ENCODE assay signal across 8 mouse cellular contexts in the genomic region with DNA sequence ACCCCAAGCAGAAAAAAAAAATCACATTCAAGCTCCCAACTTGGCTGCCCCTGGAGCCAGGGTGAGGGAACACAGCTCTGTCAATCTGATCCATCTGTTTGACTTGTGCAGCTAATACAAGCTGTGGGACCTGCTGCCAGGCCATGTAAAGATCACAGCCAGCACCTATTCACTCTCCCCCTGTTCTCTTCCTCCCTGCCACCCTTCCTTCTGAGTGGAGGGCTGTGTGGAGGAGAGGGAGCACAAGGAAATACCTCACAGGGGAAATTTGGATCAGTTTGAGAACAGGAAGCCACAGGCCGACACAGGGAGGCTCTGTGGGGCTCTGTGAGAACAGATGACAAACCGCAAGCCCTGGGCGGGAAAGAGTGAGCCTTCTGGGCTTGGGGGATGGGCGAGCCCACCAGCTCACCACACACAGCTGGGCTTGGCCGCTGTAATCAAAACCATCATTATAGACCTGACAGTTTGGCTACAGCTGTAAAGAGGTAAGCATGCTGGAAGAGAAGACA. TPM values are rescaled to one million over a fixed set of nuclear protein-coding genes. Genes with fewer than 3 reads are reported as not detected.
DNase-seq lines count a peak whose midpoint lies in the region; ATAC-seq and TF ChIP-seq lines count a peak whose summit lies in the region.

No protein-coding gene starts in this region.

- WGBS in kidney, embryonic 14.5 days = 20% methylated on average over 5 of the region's 5 CpGs
- 12% methylated on average over 5 of the region's 5 CpGs for WGBS in forebrain, embryonic 15.5 days
- 4% methylated on average over 5 of the region's 5 CpGs for WGBS in limb, embryonic 15.5 days
- 1% methylated on average over 5 of the region's 5 CpGs for WGBS in neural tube, embryonic 15.5 days

- no peak for TF ChIP-seq CTCF in G1E (IDR thresholded peaks at IDR 0.05; ENCODE audit: low read depth, low read length)

- DNase-seq in kidney, adult 9 months = no peak
- DNase-seq in G1E (ENCODE audit: low spot score) = peak; percentile 73
- no peak for DNase-seq in adipocyte (ENCODE audit: low spot score)
- DNase-seq in gastrocnemius, adult 8-10 months (ENCODE audit: low spot score in 2 of 2) = no peak

- peaks cover 24% of the 10 kb centered on the region for H3K4me1 ChIP-seq in kidney, embryonic 14.5 days (ENCODE audit: control insufficient read depth, insufficient read depth, low read length)
- peaks cover 31% of the 10 kb centered on the region for H3K4me1 ChIP-seq in G1E (ENCODE audit: insufficient read depth, low read depth, low read length)
- H3K4me1 ChIP-seq in forebrain, embryonic 15.5 days = peaks cover 50% of the 10 kb centered on the region
- H3K4me1 ChIP-seq in limb, embryonic 15.5 days = peaks cover 72% of the 10 kb centered on the region
- H3K4me1 ChIP-seq in neural tube, embryonic 15.5 days = peaks cover 61% of the 10 kb centered on the region

- H3K4me2 ChIP-seq in kidney, embryonic 14.5 days (replicated peaks; ENCODE audit: low read depth, low read length) = no peak overlapping the region
- H3K4me2 ChIP-seq in forebrain, embryonic 15.5 days (replicated peaks) = no peak overlapping the region
- H3K4me2 ChIP-seq in limb, embryonic 15.5 days = peak overlapping the region; percentile 14; the same call in 1 of the 2 replicates
- H3K4me2 ChIP-seq in neural tube, embryonic 15.5 days = no peak overlapping the region

- no peaks in the 10 kb centered on the region for H3K9me3 ChIP-seq in kidney, embryonic 14.5 days (ENCODE audit: control insufficient read depth, low read length)
- H3K9me3 ChIP-seq in G1E (replicated peaks) = no peaks in the 10 kb centered on the region
- H3K9me3 ChIP-seq in forebrain, embryonic 15.5 days = no peaks in the 10 kb centered on the region
- H3K9me3 ChIP-seq in limb, embryonic 15.5 days = no peaks in the 10 kb centered on the region
- no peaks in the 10 kb centered on the region for H3K9me3 ChIP-seq in neural tube, embryonic 15.5 days (replicated peaks)

- H3K36me3 ChIP-seq in kidney, embryonic 14.5 days (ENCODE audit: control insufficient read depth, insufficient read depth, low read length) = peaks cover 90% of the 10 kb centered on the region
- peaks cover 98% of the 10 kb centered on the region for H3K36me3 ChIP-seq in G1E (replicated peaks)
- peaks cover 40% of the 10 kb centered on the region for H3K36me3 ChIP-seq in forebrain, embryonic 15.5 days
- peaks cover 61% of the 10 kb centered on the region for H3K36me3 ChIP-seq in limb, embryonic 15.5 days
- peaks cover 52% of the 10 kb centered on the region for H3K36me3 ChIP-seq in neural tube, embryonic 15.5 days

- H3K9ac ChIP-seq in kidney, embryonic 14.5 days (ENCODE audit: low read depth, low read length) = no peak overlapping the region
- H3K9ac ChIP-seq in forebrain, embryonic 15.5 days (replicated peaks) = no peak overlapping the region
- no peak overlapping the region for H3K9ac ChIP-seq in limb, embryonic 15.5 days
- 0 out of 2 replicates have a peak overlapping the region, but pooled peaks have one; percentile 14 for H3K9ac ChIP-seq in neural tube, embryonic 15.5 days (replicated peaks)

- H3K27me3 ChIP-seq in kidney, embryonic 14.5 days (ENCODE audit: control insufficient read depth, insufficient read depth, low read length) = no peaks in the 10 kb centered on the region
- no peaks in the 10 kb centered on the region for H3K27me3 ChIP-seq in G1E (ENCODE audit: insufficient read depth, low read length)
- H3K27me3 ChIP-seq in forebrain, embryonic 15.5 days = peaks cover 4% of the 10 kb centered on the region; the same call in 1 of the 2 replicates
- H3K27me3 ChIP-seq in limb, embryonic 15.5 days = no peaks in the 10 kb centered on the region
- H3K27me3 ChIP-seq in neural tube, embryonic 15.5 days (replicated peaks) = no peaks in the 10 kb centered on the region

- ATAC-seq in kidney, embryonic 14.5 days (ENCODE audit: low FRiP score, low TSS enrichment) = 0 out of 2 replicates have a peak, but pooled peaks have one; percentile 38
- peak; percentile 98 for ATAC-seq in G1E (ENCODE audit: extremely low read depth, insufficient number of reproducible peaks, low FRiP score, poor library complexity, severe bottlenecking)
- ATAC-seq in forebrain, embryonic 15.5 days (replicated peaks) = 0 out of 2 replicates have a peak, but pooled peaks have one; percentile 6
- peak; percentile 83 for ATAC-seq in limb, embryonic 15.5 days (ENCODE audit: insufficient number of reproducible peaks, low FRiP score, low TSS enrichment, low read depth)
- no peak for ATAC-seq in neural tube, embryonic 15.5 days (ENCODE audit: low FRiP score)

- H3K27ac ChIP-seq in kidney, embryonic 14.5 days (ENCODE audit: low read depth, low read length) = no peak overlapping the region
- H3K27ac ChIP-seq in forebrain, embryonic 15.5 days (replicated peaks) = 0 out of 2 replicates have a peak overlapping the region, but pooled peaks have one; percentile 1
- H3K27ac ChIP-seq in limb, embryonic 15.5 days = peak overlapping the region; percentile 59
- H3K27ac ChIP-seq in neural tube, embryonic 15.5 days (replicated peaks) = peak overlapping the region; percentile 54

- H3K4me3 ChIP-seq in kidney, embryonic 14.5 days (ENCODE audit: low read length) = no peak overlapping the region
- H3K4me3 ChIP-seq in G1E (ENCODE audit: low read depth, low read length) = peak overlapping the region; percentile 51; the same call in 1 of the 2 replicates
- H3K4me3 ChIP-seq in forebrain, embryonic 15.5 days = no peak overlapping the region
- no peak overlapping the region for H3K4me3 ChIP-seq in limb, embryonic 15.5 days
- H3K4me3 ChIP-seq in neural tube, embryonic 15.5 days (replicated peaks) = no peak overlapping the region

RNA-seq across cellular contexts. Expression of gene Fancc, which starts 31.1 kb away (rescaled TPM):
- polyA plus RNA-seq in kidney, embryonic 14.5 days (2014; fragmentation: Nextera tagmentation; extraction: Ambion mirVana) = 18.3 and 24.5 TPM in 2 replicates
- total RNA-seq in G1E (2014; fragmentation: Nextera tagmentation) (10.6 and 13.7 TPM in 2 replicates), G1E (2017) (6.8 and 8.9 TPM in 2 replicates)
- 2.6 and 2.7 TPM in 2 replicates for polyA plus RNA-seq in G1E (2012)
- 13.2 and 14.5 TPM in 2 replicates for polyA plus RNA-seq in forebrain, embryonic 15.5 days (2015; fragmentation: Nextera tagmentation; extraction: Ambion mirVana)
- polyA plus RNA-seq in limb, embryonic 15.5 days (2015; fragmentation: Nextera tagmentation; extraction: Ambion mirVana) = 21.8 and 24.9 TPM in 2 replicates
- 12.8 and 14.4 TPM in 2 replicates for polyA plus RNA-seq in neural tube, embryonic 15.5 days (2015; fragmentation: Nextera tagmentation; extraction: Ambion mirVana)
- 1 to 10 TPM; 2.0 to 2.4 (median 2.1) TPM for total RNA-seq in gastrocnemius, adult 8-10 months (2022)

RNA-seq across cellular contexts. Expression of gene Ptch1, which starts 45.2 kb away (rescaled TPM):
- polyA plus RNA-seq in kidney, embryonic 14.5 days (2014; fragmentation: Nextera tagmentation; extraction: Ambion mirVana) = 17.9 and 28.2 TPM in 2 replicates
- 40.8 and 47.9 TPM in 2 replicates for total RNA-seq in G1E (2014; fragmentation: Nextera tagmentation)
- total RNA-seq in G1E (2017) = 9.6 and 11.9 TPM in 2 replicates
- 39.0 and 56.7 TPM in 2 replicates for polyA plus RNA-seq in G1E (2012)
- polyA plus RNA-seq in forebrain, embryonic 15.5 days (2015; fragmentation: Nextera tagmentation; extraction: Ambion mirVana) = 9.0 and 10.2 TPM in 2 replicates
- 17.4 and 19.5 TPM in 2 replicates for polyA plus RNA-seq in limb, embryonic 15.5 days (2015; fragmentation: Nextera tagmentation; extraction: Ambion mirVana)
- polyA plus RNA-seq in neural tube, embryonic 15.5 days (2015; fragmentation: Nextera tagmentation; extraction: Ambion mirVana) = 16.9 and 17.5 TPM in 2 replicates
- total RNA-seq in gastrocnemius, adult 8-10 months (2022) = 10 to 100 TPM in 1 of 4 experiments, 1 to 10 TPM in 3; 6.6 to 10.3 (median 8.3) TPM
